Mouse (Mus musculus) MEL (cell line): ENCODE data around the gene Erc2. TPM values are rescaled to one million over a fixed set of nuclear protein-coding genes. Genes with fewer than 3 reads are reported as not detected.

Source experiments
- DNase-seq: peaks from one replicate; pipeline ENCODE4 v3.0.0; 2011; ENCODE audit warnings: low read depth, low spot score
- H3K27ac ChIP-seq: 2 replicates; pipeline ENCODE4 v1.5.1; 2012; ENCODE audit warnings: low read depth, mild to moderate bottlenecking, control low read depth, low read length, moderate library complexity; ENCODE audit not compliant: control insufficient read depth
- H3K27me3 ChIP-seq, 2 experiments: fragments of 150-350 bp in 1 of 2; sonication (generic) in 1 of 2; 2 replicates each; pipeline ENCODE4 v1.6.1; 2012; ENCODE audit warnings: low read length in 2 of 2, mild to moderate bottlenecking in 2 of 2, improper control_type of control experiment in 1 of 2, moderate library complexity in 1 of 2; ENCODE audit not compliant: insufficient read depth in 2 of 2, control insufficient read depth in 1 of 2
- H3K36me3 ChIP-seq, 2 experiments: 2 replicates each; pipeline ENCODE4 v1.6.1; 2012 to 2014; ENCODE audit warnings: low read length in 2 of 2, improper control_type of control experiment in 1 of 2, inconsistent platforms in 1 of 2, mild to moderate bottlenecking in 1 of 2; ENCODE audit not compliant: insufficient read depth in 2 of 2, control insufficient read depth in 1 of 2
- H3K4me1 ChIP-seq, 2 experiments: fragments of 150-350 bp in 1 of 2; sonication (generic) in 1 of 2; 2 replicates each; pipeline ENCODE4 v1.6.1; 2012; ENCODE audit warnings: low read length in 2 of 2, improper control_type of control experiment in 1 of 2, mild to moderate bottlenecking in 1 of 2; ENCODE audit not compliant: insufficient read depth in 2 of 2, control insufficient read depth in 1 of 2
- H3K4me3 ChIP-seq, 2 experiments: fragments of 150-350 bp in 1 of 2; sonication (generic) in 1 of 2; 2 replicates each; pipeline ENCODE4 v1.5.1; 2012; ENCODE audit warnings: low read depth in 2 of 2, low read length in 2 of 2, mild to moderate bottlenecking in 2 of 2, moderate library complexity in 2 of 2, control low read depth in 1 of 2, improper control_type of control experiment in 1 of 2; ENCODE audit not compliant: control insufficient read depth in 1 of 2, insufficient read depth in 1 of 2
- H3K79me2 ChIP-seq: 2 replicates; pipeline ENCODE4 v1.6.1; 2012; ENCODE audit warnings: mild to moderate bottlenecking, low read length, moderate library complexity; ENCODE audit not compliant: control insufficient read depth, poor library complexity, insufficient read depth
- H3K9ac ChIP-seq: 2 replicates; pipeline ENCODE4 v1.6.1; 2012; ENCODE audit warnings: low read depth, mild to moderate bottlenecking, control low read depth, low read length, moderate library complexity; ENCODE audit not compliant: control insufficient read depth, poor library complexity, severe bottlenecking
- H3K9me3 ChIP-seq: fragments of 150-350 bp; sonication (generic); replicated peaks from 2 replicates; pipeline ENCODE4 v1.6.1; 2012; ENCODE audit warnings: mild to moderate bottlenecking, low read length, improper control_type of control experiment, moderate library complexity; ENCODE audit not compliant: insufficient read depth
- CHD1 ChIP-seq: IDR thresholded peaks from 2 replicates; pipeline ENCODE4 v1.6.1; 2012; ENCODE audit warnings: low read depth, mild to moderate bottlenecking, inconsistent platforms, low read length, improper control_type of control experiment
- CTCF ChIP-seq, 3 experiments: IDR thresholded peaks in 2 of 3; conservative IDR thresholded peaks in 1 of 3; 2 replicates each; pipeline ENCODE4 v1.5.1; 2011 to 2012; ENCODE audit warnings: low read length in 3 of 3, low read depth in 2 of 3, mild to moderate bottlenecking in 2 of 3, improper control_type of control experiment in 1 of 3, inconsistent platforms in 1 of 3, mixed read lengths in 1 of 3, moderate library complexity in 1 of 3; ENCODE audit not compliant: control insufficient read depth in 1 of 3, insufficient read depth in 1 of 3, poor library complexity in 1 of 3, severe bottlenecking in 1 of 3
- E2F4 ChIP-seq: IDR thresholded peaks from 2 replicates; pipeline ENCODE4 v1.6.1; 2011; ENCODE audit warnings: low read depth, low read length, improper control_type of control experiment, borderline replicate concordance
- EP300 ChIP-seq, 2 experiments: IDR thresholded peaks; 2 replicates each; pipeline ENCODE4 v1.6.1; 2011; ENCODE audit warnings: improper control_type of control experiment in 2 of 2, low read length in 2 of 2, low read depth in 1 of 2, mild to moderate bottlenecking in 1 of 2
- ETS1 ChIP-seq: IDR thresholded peaks from 2 replicates; pipeline ENCODE4 v1.6.1; 2012; ENCODE audit warnings: low read depth, mild to moderate bottlenecking, inconsistent platforms, low read length, improper control_type of control experiment, moderate library complexity
- GABPA ChIP-seq: IDR thresholded peaks from 2 replicates; pipeline ENCODE4 v1.6.1; 2012; ENCODE audit warnings: low read depth, mild to moderate bottlenecking, inconsistent platforms, low read length, improper control_type of control experiment, moderate library complexity
- GATA1 ChIP-seq: IDR thresholded peaks from 2 replicates; pipeline ENCODE4 v1.6.1; 2011; ENCODE audit warnings: low read depth, low read length, improper control_type of control experiment
- JUND ChIP-seq: IDR thresholded peaks from 2 replicates; pipeline ENCODE4 v1.6.1; 2011; ENCODE audit warnings: low read depth, mild to moderate bottlenecking, improper control_type of control experiment, low read length
- KAT2A ChIP-seq: conservative IDR thresholded peaks from 2 replicates; pipeline ENCODE4 v1.6.1; 2012; ENCODE audit warnings: low read depth, low read length, improper control_type of control experiment, inconsistent platforms
- MAZ ChIP-seq: IDR thresholded peaks from 2 replicates; pipeline ENCODE4 v1.6.1; 2012; ENCODE audit warnings: low read depth, mild to moderate bottlenecking, inconsistent platforms, low read length, improper control_type of control experiment
- MEF2A ChIP-seq: IDR thresholded peaks from 2 replicates; pipeline ENCODE4 v1.6.1; 2014; ENCODE audit warnings: low read depth, mild to moderate bottlenecking, inconsistent platforms, low read length, improper control_type of control experiment; ENCODE audit not compliant: poor library complexity, insufficient replicate concordance, severe bottlenecking; ENCODE audit errors: extremely low read depth
- MXI1 ChIP-seq: IDR thresholded peaks from 2 replicates; pipeline ENCODE4 v1.6.1; 2011; ENCODE audit warnings: mild to moderate bottlenecking, low read depth, low read length, improper control_type of control experiment
- NRF1 ChIP-seq: IDR thresholded peaks from 2 replicates; pipeline ENCODE4 v1.6.1; 2014; ENCODE audit warnings: low read depth, mild to moderate bottlenecking, inconsistent platforms, low read length, improper control_type of control experiment, moderate library complexity; ENCODE audit not compliant: poor library complexity, insufficient read depth, severe bottlenecking
- POLR2A ChIP-seq, 2 experiments: IDR thresholded peaks; 2 replicates each; pipeline ENCODE4 v1.6.1; 2011 to 2012; ENCODE audit warnings: low read length in 2 of 2, mild to moderate bottlenecking in 2 of 2, control low read depth in 1 of 2, improper control_type of control experiment in 1 of 2, low read depth in 1 of 2, moderate library complexity in 1 of 2; ENCODE audit not compliant: control insufficient read depth in 1 of 2, insufficient read depth in 1 of 2, poor library complexity in 1 of 2
- POLR2AphosphoS2 ChIP-seq: IDR thresholded peaks from 2 replicates; pipeline ENCODE4 v1.6.1; 2011; ENCODE audit warnings: low read length, improper control_type of control experiment
- RAD21 ChIP-seq: IDR thresholded peaks from 2 replicates; pipeline ENCODE4 v1.6.1; 2011; ENCODE audit warnings: mild to moderate bottlenecking, low read depth, low read length, improper control_type of control experiment
- RCOR1 ChIP-seq: IDR thresholded peaks from 2 replicates; pipeline ENCODE4 v1.6.1; 2012; ENCODE audit warnings: low read depth, mild to moderate bottlenecking, inconsistent platforms, low read length, improper control_type of control experiment
- TAL1 ChIP-seq: IDR thresholded peaks from 2 replicates; pipeline ENCODE4 v1.6.1; 2012; ENCODE audit warnings: mild to moderate bottlenecking, inconsistent platforms, low read length, moderate library complexity, mixed read lengths
- ZC3H11A ChIP-seq: IDR thresholded peaks from 2 replicates; pipeline ENCODE4 v1.6.1; 2012; ENCODE audit warnings: low read depth, mild to moderate bottlenecking, inconsistent platforms, low read length, improper control_type of control experiment
- ZMIZ1 ChIP-seq: IDR thresholded peaks from 2 replicates; pipeline ENCODE4 v1.6.1; 2012; ENCODE audit warnings: low read depth, mild to moderate bottlenecking, inconsistent platforms, low read length, improper control_type of control experiment, moderate library complexity
- ZNF384 ChIP-seq: IDR thresholded peaks from 2 replicates; pipeline ENCODE4 v1.6.1; 2012; ENCODE audit warnings: low read depth, mild to moderate bottlenecking, inconsistent platforms, low read length, improper control_type of control experiment
- polyA plus RNA-seq, 2 experiments: library from polyadenylated mRNA; stranded (reverse) in 1 of 2; unstranded in 1 of 2; fragments of >175 nt in 1 of 2; fragments of >200 nt in 1 of 2; gene quantifications; 2 replicates each; pipeline versions ENCODE4 v1.2.1 to v1.2.4; 2012; ENCODE audit warnings: low replicate concordance in 2 of 2, low read depth in 1 of 2; ENCODE audit not compliant: insufficient read length in 2 of 2, insufficient read depth in 1 of 2, missing spikeins in 1 of 2
- total RNA-seq: library from RNA; depleted of rRNA; stranded (reverse); fragments of 300-350 nt; gene quantifications from 2 replicates; pipeline ENCODE4 v1.2.3, GENCODE M21; 2012

Erc2 gene
- total and polyA plus RNA-seq, 3 experiments: not detected

DNA sequence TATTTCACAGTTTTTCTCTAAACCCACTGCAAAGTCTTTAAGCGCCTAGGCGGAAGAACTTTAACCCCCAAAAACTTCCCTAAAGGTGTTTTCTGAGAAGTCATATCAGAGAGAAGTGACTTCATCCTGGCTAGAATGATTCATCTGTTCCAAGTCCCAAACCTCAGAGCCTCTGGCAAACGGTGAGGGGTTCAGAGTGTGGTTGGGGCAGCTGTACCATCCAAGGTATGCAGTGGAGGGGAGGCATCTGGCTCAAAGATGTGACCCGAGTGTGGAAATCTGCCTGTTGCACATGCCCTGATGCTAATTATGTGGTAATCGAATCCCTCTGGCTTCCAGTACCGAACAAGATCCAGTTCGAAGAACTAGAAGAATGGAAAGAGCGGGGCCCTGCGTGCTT is 137.8 kb downstream of the Erc2 start:
- Histone ChIP-seq H3K4me3 (no peak overlapping the region), H3K9me3 (no peaks in the 10 kb centered on the region), H3K4me1 (no peaks in the 10 kb centered on the region), H3K79me2 (no peaks in the 10 kb centered on the region), H3K27ac (no peak overlapping the region)
- TF ChIP-seq ZC3H11A (no peak), ZMIZ1 (no peak), GABPA (no peak), MAZ (no peak), MXI1 (no peak)
- TF ChIP-seq, all 39 proteins: peak for 0
- Histone ChIP-seq H3K9ac (no peak overlapping the region), H3K27me3 (no peaks in the 10 kb centered on the region), H3K36me3 (no peaks in the 10 kb centered on the region)
- DNase-seq: no peak

DNA sequence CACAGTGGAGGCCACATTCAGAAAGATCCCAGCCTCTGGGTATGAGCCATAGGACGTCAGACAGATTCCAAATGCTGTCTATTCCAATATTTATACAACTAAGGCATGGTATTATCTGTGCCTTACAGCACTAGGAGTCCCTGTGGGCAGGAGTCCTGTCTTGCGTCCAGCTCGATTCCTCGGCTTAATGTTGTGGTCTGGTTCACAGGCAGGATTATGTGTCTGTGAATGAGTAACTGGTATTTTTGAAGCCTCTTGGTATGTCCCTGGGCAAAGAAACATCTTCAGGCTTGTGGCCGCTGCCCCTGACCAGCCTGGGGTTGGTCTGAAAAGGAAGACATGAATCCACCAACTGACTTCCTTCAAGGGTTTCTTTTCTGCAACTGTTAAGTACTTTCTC is 153.1 kb downstream of the Erc2 start:
- no peak for DNase-seq
- H3K36me3 ChIP-seq: no peaks in the 10 kb centered on the region
- no peaks in the 10 kb centered on the region for H3K9me3 ChIP-seq
- no peaks in the 10 kb centered on the region for H3K27me3 ChIP-seq
- H3K27ac ChIP-seq: no peak overlapping the region
- H3K9ac ChIP-seq: no peak overlapping the region
- TF ChIP-seq TAL1: no peak
- TF ChIP-seq POLR2AphosphoS2: no peak
- TF ChIP-seq RCOR1: no peak
- no peak for TF ChIP-seq GABPA
- TF ChIP-seq E2F4: no peak
- no peak for TF ChIP-seq CTCF (IDR thresholded peaks at IDR 0.05 in 2 of 3, conservative IDR thresholded peaks at IDR 0.05 in 1 of 3; ENCODE audit: control insufficient read depth in 1 of 3, insufficient read depth in 1 of 3, low read depth in 2 of 3, low read length in 3 of 3, poor library complexity in 1 of 3, severe bottlenecking in 1 of 3)
- no peak for TF ChIP-seq KAT2A
- TF ChIP-seq JUND: no peak
- no peak for TF ChIP-seq MEF2A
- TF ChIP-seq EP300 (IDR thresholded peaks at IDR 0.05; ENCODE audit: low read depth in 1 of 2, low read length in 2 of 2): no peak
- TF ChIP-seq CHD1: no peak
- no peak for TF ChIP-seq ETS1
- no peak for TF ChIP-seq NRF1
- TF ChIP-seq MXI1: no peak
- TF ChIP-seq MAZ: no peak
- no peak for TF ChIP-seq GATA1
- TF ChIP-seq POLR2A (IDR thresholded peaks at IDR 0.05; ENCODE audit: control insufficient read depth in 1 of 2, insufficient read depth in 1 of 2, low read depth in 1 of 2, low read length in 2 of 2, poor library complexity in 1 of 2): no peak
- TF ChIP-seq RAD21: no peak
- no peak for TF ChIP-seq ZNF384
- H3K4me1 ChIP-seq: no peaks in the 10 kb centered on the region
- H3K4me3 ChIP-seq: no peak overlapping the region
- no peaks in the 10 kb centered on the region for H3K79me2 ChIP-seq
